Mouse (Mus musculus) adrenal gland, adult (tissue): ENCODE results near the gene Hint1.
A peak's percentile ranks its signal among the peaks of the same experiment; 100 is the strongest.

ENCODE experiments used
- DNase-seq, 2 experiments: peaks; one replicate each; pipeline ENCODE4 v3.0.0; 2022 to 2023; ENCODE audit warnings: low spot score in 1 of 2; ENCODE audit not compliant: inconsistent age in 2 of 2

The Hint1 gene

GRCm38 (mm10) chr11:54861471-54862420 lies 4.4 kb upstream of the Hint1 start:
- DNase-seq: peak in 1 of 2 experiments; percentile 55

- peak; percentile 50 to 86 for DNase-seq
Measured at GRCm38 (mm10) chr11:54862621-54863520, 3.3 kb upstream of the Hint1 start.

GRCm38 (mm10) chr11:54865330-54866085 lies 675 bp upstream of the Hint1 start:
- DNase-seq: peak in 1 of 2 experiments; percentile 29

- DNase-seq: peak; percentile 62 to 82
Measured at GRCm38 (mm10) chr11:54867049-54867385, 834 bp downstream of the Hint1 start.

DNA sequence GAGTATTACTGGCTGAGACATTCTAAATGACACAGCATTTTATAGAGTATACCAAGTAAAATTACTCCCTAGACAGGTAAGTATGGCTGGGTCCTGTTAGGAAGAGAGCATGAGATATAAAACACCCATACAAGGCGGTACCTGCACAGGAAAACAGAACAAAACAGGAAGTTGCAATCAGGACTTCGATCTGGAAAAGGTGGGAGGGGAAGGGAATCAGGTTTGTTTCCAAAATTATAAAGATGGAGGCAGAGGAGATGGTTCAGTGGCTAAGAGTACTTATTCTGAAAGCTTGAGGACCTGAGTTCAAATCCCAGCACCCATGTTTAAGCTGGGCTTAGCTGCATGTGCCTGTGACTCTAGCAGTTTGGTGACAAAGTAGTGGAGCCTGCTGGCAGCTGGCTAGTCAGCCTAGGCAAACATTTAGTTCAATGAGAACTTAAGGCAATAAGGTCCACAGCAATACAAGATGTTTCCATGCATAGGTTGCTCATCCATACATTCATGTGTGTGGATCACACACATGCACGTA lies 1.8 kb downstream of the Hint1 start:
- DNase-seq: peak in 1 of 2 experiments; percentile 57

- no peak for DNase-seq
Measured at GRCm38 (mm10) chr11:54868445-54868844, 2.3 kb downstream of the Hint1 start.

DNA sequence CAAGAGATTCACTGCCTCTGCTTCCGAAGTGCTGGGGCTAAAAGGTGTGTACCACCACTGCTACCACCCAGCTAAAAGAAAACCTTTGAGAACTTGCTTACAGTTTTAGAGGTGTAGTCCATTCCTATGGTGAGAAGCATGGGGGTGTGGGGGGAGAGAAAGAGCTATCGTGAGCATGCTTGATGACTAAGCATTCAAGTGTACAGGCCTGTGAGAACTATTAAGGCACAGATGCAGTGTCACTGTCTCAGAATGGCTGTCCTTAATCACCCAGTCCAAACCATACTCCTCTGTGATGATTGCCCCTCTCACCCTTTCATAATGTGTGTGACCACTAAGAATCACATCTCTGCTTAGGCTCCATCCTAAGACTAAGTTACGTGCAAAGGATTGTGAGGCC lies 3.1 kb downstream of the Hint1 start:
- DNase-seq: no peak

DNA sequence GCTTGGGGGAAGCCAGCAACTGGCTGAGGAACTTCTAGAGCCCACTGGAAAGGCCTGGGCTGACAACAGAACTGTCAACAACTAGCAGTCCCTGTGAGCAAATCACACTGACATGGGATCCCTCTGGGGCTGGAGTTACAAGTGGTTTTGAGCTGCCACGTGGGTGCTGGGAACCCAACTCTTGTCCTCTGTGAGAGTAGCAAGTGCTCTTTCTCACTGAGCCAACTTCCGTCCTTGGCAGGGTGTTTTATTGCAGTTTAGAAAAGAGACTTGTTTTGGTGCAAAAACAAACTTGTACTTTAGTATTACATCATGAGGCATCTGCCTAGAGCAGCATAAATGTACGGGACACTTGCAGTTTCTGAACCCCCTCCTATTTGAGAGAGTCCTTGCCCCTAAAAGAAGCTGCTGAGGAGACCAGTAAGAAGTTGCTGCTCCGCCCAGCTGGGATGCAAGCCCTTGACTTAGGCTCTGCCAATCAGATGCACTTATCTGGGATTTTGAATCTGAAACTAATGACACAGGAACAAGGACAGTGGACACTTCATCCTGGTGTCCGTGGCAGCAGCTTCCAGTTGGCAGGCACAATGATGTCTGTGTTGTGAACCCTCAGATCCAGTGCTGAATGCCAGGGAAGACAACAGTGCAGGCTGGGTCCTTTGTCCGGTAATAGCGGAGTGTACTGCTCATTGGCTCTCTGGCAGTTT lies 5.8 kb downstream of the Hint1 start:
- peak; percentile 51 to 88 for DNase-seq

DNA sequence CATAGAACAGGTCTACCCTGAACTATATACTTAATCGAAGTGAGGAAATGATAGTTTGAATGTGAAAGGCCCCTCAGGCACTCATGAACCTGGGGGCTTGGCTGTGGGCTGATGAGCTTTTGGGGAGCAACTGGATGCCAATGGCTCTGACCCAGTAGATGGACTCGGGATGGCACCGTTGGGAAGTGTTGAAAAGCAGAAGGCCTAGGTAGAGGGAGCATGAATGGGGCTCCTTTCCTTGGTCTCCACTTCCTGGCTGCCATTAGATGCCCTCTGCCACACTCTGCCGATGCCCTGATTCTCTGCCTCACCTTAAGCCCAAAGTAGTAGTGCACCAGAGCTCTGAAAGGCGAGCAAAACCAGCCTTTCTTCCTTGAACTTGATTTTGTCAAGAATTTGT lies 9.8 kb downstream of the Hint1 start:
- DNase-seq: no peak

GRCm38 (mm10) chr11:54878893-54879292 lies 12.7 kb downstream of the Hint1 start:
- no peak for DNase-seq

GRCm38 (mm10) chr11:54879434-54879833 lies 13.3 kb downstream of the Hint1 start:
- peak; percentile 52 to 93 for DNase-seq

DNA sequence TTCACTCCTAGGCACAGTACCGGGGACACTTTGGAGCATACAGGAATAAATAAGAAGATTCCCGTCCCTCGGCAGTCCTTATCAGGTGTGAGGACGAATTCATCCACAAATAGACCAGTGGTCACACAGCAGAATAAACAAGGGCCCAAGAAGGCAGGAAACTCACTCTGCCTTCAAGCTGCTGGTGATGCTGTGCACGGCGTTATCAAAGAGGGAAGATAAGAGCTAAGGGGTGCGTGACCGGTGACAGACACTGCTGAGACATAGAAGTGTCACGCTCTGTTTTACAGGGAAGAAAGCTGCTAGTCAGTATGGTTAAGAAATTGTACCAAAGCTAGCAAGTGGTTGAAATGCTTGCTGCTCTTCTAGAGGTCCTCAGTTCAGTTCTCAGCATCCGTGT lies 13.7 kb downstream of the Hint1 start:
- no peak for DNase-seq

GRCm38 (mm10) chr11:54881051-54881474 lies 14.9 kb downstream of the Hint1 start:
- DNase-seq: peak; percentile 64 to 75

- peak; percentile 63 to 85 for DNase-seq
Measured at GRCm38 (mm10) chr11:54882671-54883070, 16.5 kb downstream of the Hint1 start.

- no peak for DNase-seq
Measured at GRCm38 (mm10) chr11:54884197-54884828, 18.1 kb downstream of the Hint1 start.

- peak; percentile 73 to 81 for DNase-seq
Measured at GRCm38 (mm10) chr11:54884937-54885336, 18.8 kb downstream of the Hint1 start.

DNA sequence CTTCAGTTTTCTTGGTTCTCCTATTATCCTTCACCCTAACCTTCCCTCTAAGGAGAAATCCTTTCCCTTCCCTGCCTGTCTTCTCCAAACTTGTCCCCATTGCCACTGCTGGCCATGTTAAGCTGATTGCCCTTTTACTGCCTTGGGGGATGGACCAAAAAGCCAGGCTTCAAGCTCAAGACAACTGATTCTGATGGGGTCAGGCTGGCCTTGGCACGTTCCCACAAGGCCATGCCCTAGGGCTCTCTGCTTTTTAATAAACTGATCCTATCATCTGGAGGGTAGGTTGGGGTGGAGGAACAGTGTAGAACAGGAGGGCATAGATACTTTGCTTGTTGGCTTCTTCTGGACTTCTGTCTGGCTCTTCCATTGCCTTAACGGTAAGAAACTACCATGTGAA lies 19.2 kb downstream of the Hint1 start:
- DNase-seq: peak in 1 of 2 experiments; percentile 68

DNA sequence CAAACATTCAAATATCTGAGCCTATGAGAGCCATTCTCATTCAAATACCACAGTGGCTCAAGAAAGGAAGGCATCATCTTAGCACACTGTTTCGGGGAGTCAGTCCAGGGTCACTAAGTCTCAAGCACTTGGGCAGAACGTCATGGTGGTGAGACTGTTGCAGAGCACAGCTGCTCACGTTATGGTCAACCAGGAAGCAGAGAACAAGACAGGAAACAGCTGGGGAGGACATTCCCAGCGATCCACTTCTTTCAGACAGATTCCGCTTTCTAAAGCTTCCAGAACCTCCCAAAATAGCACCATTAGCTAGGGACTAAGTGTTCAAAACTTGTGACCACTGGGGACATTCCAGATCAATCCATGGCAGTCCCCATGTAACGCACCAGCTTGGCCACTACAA lies 21.7 kb downstream of the Hint1 start:
- no peak for DNase-seq

GRCm38 (mm10) chr11:54891341-54891740 lies 25.2 kb downstream of the Hint1 start:
- DNase-seq: no peak

- no peak for DNase-seq
Measured at GRCm38 (mm10) chr11:54892091-54892490, 25.9 kb downstream of the Hint1 start.
